Mouse (Mus musculus): ENCODE results near the gene Acsf2. TPM values are rescaled to one million over a fixed set of nuclear protein-coding genes. Genes with fewer than 3 reads are reported as not detected.

Gene Acsf2
- polyA plus RNA-seq, 1 experiment from 2014 or later: 0.98 TPM

GRCm38 (mm10) chr11:94513452-94513851, 88.2 kb downstream of the Acsf2 start:
- 69% methylated on average over 9 of the region's 9 CpGs for WGBS
- no peak for ATAC-seq
- Histone ChIP-seq H3K27ac (ENCODE audit: low read length) (no peak overlapping the region), H3K36me3 (ENCODE audit: control insufficient read depth, insufficient read depth) (no peaks in the 10 kb centered on the region), H3K9ac (replicated peaks; ENCODE audit: low read depth, low read length) (no peak overlapping the region), H3K4me2 (ENCODE audit: low read length) (no peak overlapping the region), H3K4me3 (replicated peaks; ENCODE audit: low read length) (no peak overlapping the region), H3K9me3 (ENCODE audit: control insufficient read depth, low read length) (no peaks in the 10 kb centered on the region), H3K4me1 (replicated peaks; ENCODE audit: control insufficient read depth, insufficient read depth, low read length) (no peaks in the 10 kb centered on the region), H3K27me3 (replicated peaks; ENCODE audit: control insufficient read depth, insufficient read depth, low read length) (no peaks in the 10 kb centered on the region)

- no peak overlapping the region for H3K4me3 ChIP-seq (replicated peaks; ENCODE audit: low read length)
- H3K36me3 ChIP-seq (ENCODE audit: control insufficient read depth, insufficient read depth): no peaks in the 10 kb centered on the region
- no peaks in the 10 kb centered on the region for H3K27me3 ChIP-seq (replicated peaks; ENCODE audit: control insufficient read depth, insufficient read depth, low read length)
- no peaks in the 10 kb centered on the region for H3K4me1 ChIP-seq (replicated peaks; ENCODE audit: control insufficient read depth, insufficient read depth, low read length)
- no peak overlapping the region for H3K4me2 ChIP-seq (ENCODE audit: low read length)
- ATAC-seq: no peak
- H3K9me3 ChIP-seq (ENCODE audit: control insufficient read depth, low read length): no peaks in the 10 kb centered on the region
- 92% methylated on average over 10 of the region's 10 CpGs for WGBS
- no peak overlapping the region for H3K9ac ChIP-seq (replicated peaks; ENCODE audit: low read depth, low read length)
- H3K27ac ChIP-seq (ENCODE audit: low read length): no peak overlapping the region
Measured at GRCm38 (mm10) chr11:94508976-94509375, 92.7 kb downstream of the Acsf2 start.

Other genes with a start within 250 kb of the Acsf2 start
- 0.18 and 0.55 TPM in 2 replicates for gene Abcc3, start 208.9 kb downstream of the Acsf2 start, polyA plus RNA-seq (2015; fragmentation: Nextera tagmentation; extraction: Ambion mirVana)
- gene Cacna1g, start 127.7 kb downstream of the Acsf2 start, polyA plus RNA-seq (2015; fragmentation: Nextera tagmentation; extraction: Ambion mirVana): 5.4 and 12.1 TPM in 2 replicates
- 0.38 and 0.48 TPM in 2 replicates for gene Spata20, start 115.7 kb downstream of the Acsf2 start, polyA plus RNA-seq (2015; fragmentation: Nextera tagmentation; extraction: Ambion mirVana)
- 0.26 and 0.35 TPM in 2 replicates for gene Epn3, start 101.9 kb downstream of the Acsf2 start, polyA plus RNA-seq (2015; fragmentation: Nextera tagmentation; extraction: Ambion mirVana)
- gene Mycbpap, start 80.1 kb downstream of the Acsf2 start, polyA plus RNA-seq (2015; fragmentation: Nextera tagmentation; extraction: Ambion mirVana): 1.9 and 2.6 TPM in 2 replicates
- gene Rsad1, start 52.6 kb downstream of the Acsf2 start, polyA plus RNA-seq (2015; fragmentation: Nextera tagmentation; extraction: Ambion mirVana): 6.6 and 6.7 TPM in 2 replicates
- gene Chad, start 36.8 kb downstream of the Acsf2 start, polyA plus RNA-seq (2015; fragmentation: Nextera tagmentation; extraction: Ambion mirVana): 0.24 and 0.52 TPM in 2 replicates
- 162 and 166 TPM in 2 replicates for gene Lrrc59, start 27.9 kb upstream of the Acsf2 start, polyA plus RNA-seq (2015; fragmentation: Nextera tagmentation; extraction: Ambion mirVana)
- 103 and 114 TPM in 2 replicates for gene Mrpl27, start 51.9 kb upstream of the Acsf2 start, polyA plus RNA-seq (2015; fragmentation: Nextera tagmentation; extraction: Ambion mirVana)
- gene Eme1, start 52.1 kb upstream of the Acsf2 start, polyA plus RNA-seq (2015; fragmentation: Nextera tagmentation; extraction: Ambion mirVana): 8.2 and 8.9 TPM in 2 replicates
- gene Xylt2, start 75.6 kb upstream of the Acsf2 start, polyA plus RNA-seq (2015; fragmentation: Nextera tagmentation; extraction: Ambion mirVana): 8.1 and 8.2 TPM in 2 replicates
- gene Gm11541, start 102.6 kb upstream of the Acsf2 start, polyA plus RNA-seq (2015; fragmentation: Nextera tagmentation; extraction: Ambion mirVana): not detected in 2 replicates
- gene Cdc34b, start 139.9 kb upstream of the Acsf2 start, polyA plus RNA-seq (2015; fragmentation: Nextera tagmentation; extraction: Ambion mirVana): not detected in 2 replicates
- not detected in 2 replicates for gene Tmem92, start 180.8 kb upstream of the Acsf2 start, polyA plus RNA-seq (2015; fragmentation: Nextera tagmentation; extraction: Ambion mirVana)